8 mouse cellular contexts compared by ENCODE assay signal in the genomic region with DNA sequence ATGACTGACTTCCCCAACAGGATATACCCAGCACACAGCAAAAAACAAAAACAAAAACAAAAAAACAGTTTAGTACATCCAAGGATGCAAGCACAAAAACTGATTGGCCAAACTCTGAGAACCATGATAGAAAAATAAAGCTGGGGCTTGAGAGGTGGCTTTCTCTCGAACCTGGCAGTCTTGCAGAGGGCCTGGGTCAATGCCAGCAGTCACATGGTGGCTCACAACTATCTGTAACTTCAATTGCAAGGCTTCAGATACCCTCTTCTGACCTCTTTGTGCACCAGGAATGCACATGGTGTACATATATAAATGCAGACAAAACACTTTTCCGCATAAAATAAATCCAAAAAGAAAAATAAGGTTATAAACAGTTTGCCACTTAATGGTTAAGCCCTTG. TPM values are rescaled to one million over a fixed set of nuclear protein-coding genes. Genes with fewer than 3 reads are reported as not detected.
DNase-seq lines count a peak whose midpoint lies in the region; ATAC-seq and TF ChIP-seq lines count a peak whose summit lies in the region.

No protein-coding gene starts in this region.

- peaks cover 10% of the 10 kb centered on the region for H3K4me1 ChIP-seq in heart, postnatal 0 days (ENCODE audit: control insufficient read depth, insufficient read depth)
- peaks cover 0 to 3% of the 10 kb centered on the region in 2 experiments; a peak in 2 of 4 replicates for H3K4me1 ChIP-seq in ES-E14 (ENCODE audit: control insufficient read depth in 2 of 2, insufficient read depth in 2 of 2, low read length in 2 of 2, poor library complexity in 1 of 2)
- H3K4me1 ChIP-seq in forebrain, embryonic 11.5 days (replicated peaks; ENCODE audit: control insufficient read depth, insufficient read depth, low read length), result no peaks in the 10 kb centered on the region; the same call in 1 of the 2 replicates
- peaks cover 10% of the 10 kb centered on the region; the same call in 1 of the 2 replicates for H3K4me1 ChIP-seq in limb, embryonic 15.5 days

- H3K9ac ChIP-seq in heart, postnatal 0 days (replicated peaks; ENCODE audit: low read depth, low read length), result no peak overlapping the region
- H3K9ac ChIP-seq in ES-E14 (ENCODE audit: insufficient read depth, low read depth, low read length, poor library complexity, severe bottlenecking), result peak overlapping the region; percentile 99; the same call in 1 of the 2 replicates
- peak overlapping the region; percentile 89; the same call in 1 of the 2 replicates for H3K9ac ChIP-seq in forebrain, embryonic 11.5 days (ENCODE audit: low read length)
- no peak overlapping the region for H3K9ac ChIP-seq in limb, embryonic 15.5 days

- no peaks in the 10 kb centered on the region for H3K9me3 ChIP-seq in heart, postnatal 0 days (replicated peaks; ENCODE audit: control insufficient read depth, low read length)
- H3K9me3 ChIP-seq in ES-E14 (ENCODE audit: control insufficient read depth, insufficient read depth, low read depth, low read length), result no peaks in the 10 kb centered on the region
- no peaks in the 10 kb centered on the region for H3K9me3 ChIP-seq in forebrain, embryonic 11.5 days (ENCODE audit: control insufficient read depth, low read length)
- H3K9me3 ChIP-seq in limb, embryonic 15.5 days, result no peaks in the 10 kb centered on the region

- peak overlapping the region; percentile 83; the same call in 1 of the 2 replicates for H3K4me2 ChIP-seq in heart, postnatal 0 days (ENCODE audit: low read depth, low read length)
- peak overlapping the region; percentile 97; the same call in 1 of the 2 replicates for H3K4me2 ChIP-seq in forebrain, embryonic 11.5 days (ENCODE audit: low read depth, low read length, severe bottlenecking)
- H3K4me2 ChIP-seq in limb, embryonic 15.5 days, result peak overlapping the region; percentile 76

- TF ChIP-seq EP300 in heart, postnatal 0 days (IDR thresholded peaks at IDR 0.05; ENCODE audit: low read depth), result no peak

- TF ChIP-seq CTCF in heart, postnatal 0 days (IDR thresholded peaks at IDR 0.05; ENCODE audit: low read depth), result no peak

- intact Hi-C loops in heart, postnatal 25 days (cut with DNase I), result no loop called here
- intact Hi-C loops in left cerebral cortex, postnatal 25 days (cut with DNase I), result loop anchor here (5.0 kb wide), 2 partner anchors 61 to 649 kb away; a partner anchor contains a TSS

- DNase-seq in heart, postnatal 0 days (ENCODE audit: low spot score), result no peak
- no peak for DNase-seq in heart, postnatal 25 days (ENCODE audit: low spot score)
- no peak for DNase-seq in ES-E14 (ENCODE audit: low read depth, low spot score)
- no peak for DNase-seq in forebrain, embryonic 11.5 days (ENCODE audit: low spot score)
- DNase-seq in layer of hippocampus, adult 9-11 months, result no peak
- no peak for DNase-seq in left cerebral cortex, postnatal 25 days (ENCODE audit: low spot score in 2 of 2)
- no peak for DNase-seq in frontal cortex, adult 2 months (ENCODE audit: extremely low spot score in 1 of 2, low spot score in 1 of 2)

- in situ Hi-C loops in ES-E14 (cut with MboI; ENCODE audit: low sequenced_read_pairs in 2 of 2, unreplicated experiment in 2 of 2), result no loop called here

- WGBS in heart, postnatal 0 days, result 38% methylated on average over 2 of the region's 2 CpGs
- 74% methylated on average over 2 of the region's 2 CpGs for WGBS in forebrain, embryonic 11.5 days
- WGBS in limb, embryonic 15.5 days, result 59% methylated on average over 2 of the region's 2 CpGs

- no peak for ATAC-seq in heart, postnatal 0 days (ENCODE audit: insufficient read depth, low read depth)
- no peak for ATAC-seq in forebrain, embryonic 11.5 days (replicated peaks; ENCODE audit: low FRiP score)
- no peak for ATAC-seq in limb, embryonic 15.5 days (ENCODE audit: insufficient number of reproducible peaks, low FRiP score, low TSS enrichment, low read depth)

- H3K4me3 ChIP-seq in heart, postnatal 0 days (ENCODE audit: low read depth, low read length), result no peak overlapping the region
- peak overlapping the region; percentile 81 to 95 for H3K4me3 ChIP-seq in ES-E14 (ENCODE audit: insufficient read depth in 1 of 2, low read depth in 1 of 2, low read length in 2 of 2, poor library complexity in 1 of 2, severe bottlenecking in 1 of 2)
- no peak overlapping the region for H3K4me3 ChIP-seq in forebrain, embryonic 11.5 days (ENCODE audit: low read depth, low read length)
- peak overlapping the region; percentile 70 for H3K4me3 ChIP-seq in limb, embryonic 15.5 days

- no peaks in the 10 kb centered on the region for H3K36me3 ChIP-seq in heart, postnatal 0 days (replicated peaks; ENCODE audit: control insufficient read depth, insufficient read depth, low read length)
- no peaks in the 10 kb centered on the region for H3K36me3 ChIP-seq in ES-E14 (ENCODE audit: control insufficient read depth, insufficient read depth, low read length, poor library complexity, severe bottlenecking)
- H3K36me3 ChIP-seq in forebrain, embryonic 11.5 days (ENCODE audit: control insufficient read depth, insufficient read depth, low read length), result no peaks in the 10 kb centered on the region
- H3K36me3 ChIP-seq in limb, embryonic 15.5 days, result no peaks in the 10 kb centered on the region; the same call in 1 of the 2 replicates

- no peak overlapping the region for H3K27ac ChIP-seq in heart, postnatal 0 days (ENCODE audit: low read depth)
- H3K27ac ChIP-seq in ES-E14 (ENCODE audit: insufficient read depth, low read depth, low read length, poor library complexity, severe bottlenecking), result peak overlapping the region; percentile 95; the same call in 1 of the 2 replicates
- no peak overlapping the region for H3K27ac ChIP-seq in forebrain, embryonic 11.5 days (ENCODE audit: low read depth, low read length)
- H3K27ac ChIP-seq in limb, embryonic 15.5 days, result peak overlapping the region; percentile 94; the same call in 1 of the 2 replicates

- H3K27me3 ChIP-seq in heart, postnatal 0 days (ENCODE audit: control insufficient read depth, insufficient read depth, low read length), result no peaks in the 10 kb centered on the region
- H3K27me3 ChIP-seq in forebrain, embryonic 11.5 days (ENCODE audit: control insufficient read depth, insufficient read depth, low read length), result no peaks in the 10 kb centered on the region
- H3K27me3 ChIP-seq in limb, embryonic 15.5 days, result no peaks in the 10 kb centered on the region

TF ChIP-seq in ES-E14, 5 proteins besides CTCF, POLR2A, EP300 and RAD21:
- no peak for TF ChIP-seq HCFC1 (IDR thresholded peaks at IDR 0.05; ENCODE audit: borderline replicate concordance, insufficient read depth, low read length)
- TF ChIP-seq CHD2 (IDR thresholded peaks at IDR 0.05; ENCODE audit: low read depth, low read length), result no peak
- no peak for TF ChIP-seq MAFK (IDR thresholded peaks at IDR 0.05; ENCODE audit: insufficient read depth, low read depth, low read length)
- TF ChIP-seq ZC3H11A (IDR thresholded peaks at IDR 0.05; ENCODE audit: borderline replicate concordance, low read depth, low read length), result no peak
- no peak for TF ChIP-seq ZNF384 (IDR thresholded peaks at IDR 0.05; ENCODE audit: low read depth, low read length)
TF ChIP-seq in ES-E14: peak in this region for 0.

RNA-seq across cellular contexts. Expression of a gene that starts 1.0 kb away (rescaled TPM):
- total RNA-seq in heart, postnatal 0 days (2014; rRNA removed; ENCODE audit: low replicate concordance), result 7.5 and 8.4 TPM in 2 replicates
- 30.5 and 34.2 TPM in 2 replicates for polyA plus RNA-seq in heart, postnatal 0 days (2015; fragmentation: Nextera tagmentation; extraction: Ambion mirVana)
- 10 to 100 TPM; 30.2 TPM for total RNA-seq in heart, postnatal 25 days (2021)
- total RNA-seq in ES-E14 (2012; rRNA removed), result 12.1 and 21.9 TPM in 2 replicates
- 66.8 and 68.0 TPM in 2 replicates for polyA plus RNA-seq in forebrain, embryonic 11.5 days (2014; fragmentation: Nextera tagmentation; extraction: Ambion mirVana)
- polyA plus RNA-seq in limb, embryonic 15.5 days (2015; fragmentation: Nextera tagmentation; extraction: Ambion mirVana), result 48.9 and 49.1 TPM in 2 replicates
- 10 to 100 TPM; 19.2 to 22.5 TPM for total RNA-seq in left cerebral cortex, postnatal 25 days (2021)
- 16.7 and 17.9 TPM in 2 replicates for polyA plus RNA-seq in frontal cortex, adult 2 months (2012; rRNA removed)

RNA-seq across cellular contexts. Expression of a gene that starts 11.8 kb away (rescaled TPM):
- 7.6 and 12.4 TPM in 2 replicates for total RNA-seq in heart, postnatal 0 days (2014; rRNA removed; ENCODE audit: low replicate concordance)
- polyA plus RNA-seq in heart, postnatal 0 days (2015; fragmentation: Nextera tagmentation; extraction: Ambion mirVana), result 16.4 and 17.0 TPM in 2 replicates
- 10 to 100 TPM; 10.5 to 11.5 TPM for total RNA-seq in heart, postnatal 25 days (2021)
- total RNA-seq in ES-E14 (2012; rRNA removed), result 20.7 and 22.3 TPM in 2 replicates
- polyA plus RNA-seq in forebrain, embryonic 11.5 days (2014; fragmentation: Nextera tagmentation; extraction: Ambion mirVana), result 45.4 and 50.1 TPM in 2 replicates
- 34.1 and 35.6 TPM in 2 replicates for polyA plus RNA-seq in limb, embryonic 15.5 days (2015; fragmentation: Nextera tagmentation; extraction: Ambion mirVana)
- total RNA-seq in left cerebral cortex, postnatal 25 days (2021), result 10 to 100 TPM; 25.2 to 26.2 TPM
- 20.7 and 21.6 TPM in 2 replicates for polyA plus RNA-seq in frontal cortex, adult 2 months (2012; rRNA removed)

RNA-seq across cellular contexts. Expression of a gene that starts 30.0 kb away (rescaled TPM):
- 1.2 TPM in 1 of 2 replicates, not detected in the other for total RNA-seq in heart, postnatal 0 days (2014; rRNA removed; ENCODE audit: low replicate concordance)
- polyA plus RNA-seq in heart, postnatal 0 days (2015; fragmentation: Nextera tagmentation; extraction: Ambion mirVana), result 2.9 and 3.9 TPM in 2 replicates
- 1 to 10 TPM in 1 of 2 experiments, under 1 TPM in 1; 0.57 to 1.1 TPM for total RNA-seq in heart, postnatal 25 days (2021)
- 0.69 and 1.1 TPM in 2 replicates for total RNA-seq in ES-E14 (2012; rRNA removed)
- polyA plus RNA-seq in forebrain, embryonic 11.5 days (2014; fragmentation: Nextera tagmentation; extraction: Ambion mirVana), result 1.1 and 1.2 TPM in 2 replicates
- polyA plus RNA-seq in limb, embryonic 15.5 days (2015; fragmentation: Nextera tagmentation; extraction: Ambion mirVana), result 1.8 and 2.7 TPM in 2 replicates
- 1 to 10 TPM; 1.2 to 1.5 TPM for total RNA-seq in left cerebral cortex, postnatal 25 days (2021)
- polyA plus RNA-seq in frontal cortex, adult 2 months (2012; rRNA removed), result 2.8 and 3.9 TPM in 2 replicates

RNA-seq across cellular contexts. Expression of a gene that starts 56.2 kb away (rescaled TPM):
- total RNA-seq in heart, postnatal 0 days (2014; rRNA removed; ENCODE audit: low replicate concordance), result 51.3 and 69.0 TPM in 2 replicates
- 63.2 and 65.1 TPM in 2 replicates for polyA plus RNA-seq in heart, postnatal 0 days (2015; fragmentation: Nextera tagmentation; extraction: Ambion mirVana)
- total RNA-seq in heart, postnatal 25 days (2021), result 10 to 100 TPM; 22.2 to 23.7 TPM
- 48.6 and 61.8 TPM in 2 replicates for total RNA-seq in ES-E14 (2012; rRNA removed)
- 88.9 and 89.5 TPM in 2 replicates for polyA plus RNA-seq in forebrain, embryonic 11.5 days (2014; fragmentation: Nextera tagmentation; extraction: Ambion mirVana)
- 61.4 and 68.3 TPM in 2 replicates for polyA plus RNA-seq in limb, embryonic 15.5 days (2015; fragmentation: Nextera tagmentation; extraction: Ambion mirVana)
- 10 to 100 TPM; 18.0 to 22.2 TPM for total RNA-seq in left cerebral cortex, postnatal 25 days (2021)
- 17.4 and 18.4 TPM in 2 replicates for polyA plus RNA-seq in frontal cortex, adult 2 months (2012; rRNA removed)

Comparison
In these comparisons a context has a peak if more than half of its experiments do, and no peak if none do; other contexts are left out.
1. H3K27ac ChIP-seq: peak in ES-E14 (single experiment) and limb, embryonic 15.5 days (single experiment); none in heart, postnatal 0 days (single experiment) and forebrain, embryonic 11.5 days (single experiment).
2. H3K4me3 ChIP-seq: peak in ES-E14 (2 of 2) and limb, embryonic 15.5 days (single experiment); none in heart, postnatal 0 days (single experiment) and forebrain, embryonic 11.5 days (single experiment).
3. H3K9ac ChIP-seq: peak in ES-E14 (single experiment) and forebrain, embryonic 11.5 days (single experiment); none in heart, postnatal 0 days (single experiment) and limb, embryonic 15.5 days (single experiment).
4. Peak in every context shown above with its lines, with median percentiles within 50 percentile points of each other: H3K4me2 ChIP-seq.